Mouse (Mus musculus) embryonic facial prominence, embryonic 12.5 days (tissue): Measurements from ENCODE around the gene 1110008L16Rik. TPM values are rescaled to one million over a fixed set of nuclear protein-coding genes. Genes with fewer than 3 reads are reported as not detected.

Experiments
- ATAC-seq: fragments of 200-750 bp; cut with Nextera tagmentation; 2 replicates; pipeline ENCODE4 v1.8.0; 2017; ENCODE audit not compliant: insufficient number of reproducible peaks, insufficient read depth, low FRiP score, low TSS enrichment
- H3K27ac ChIP-seq: fragments of 300-500 bp; sonication (generic); 2 replicates; pipeline ENCODE4 v1.5.1; 2016; ENCODE audit warnings: mild to moderate bottlenecking
- H3K27me3 ChIP-seq: fragments of 300-500 bp; sonication (generic); 2 replicates; pipeline ENCODE4 v1.6.1; 2016; ENCODE audit warnings: mild to moderate bottlenecking, moderate library complexity
- H3K36me3 ChIP-seq: fragments of 300-500 bp; sonication (generic); 2 replicates; pipeline ENCODE4 v1.6.1; 2016; ENCODE audit warnings: mild to moderate bottlenecking
- H3K4me1 ChIP-seq: fragments of 300-500 bp; sonication (generic); 2 replicates; pipeline ENCODE4 v1.6.1; 2016
- H3K4me2 ChIP-seq: fragments of 300-500 bp; sonication (generic); replicated peaks from 2 replicates; pipeline ENCODE4 v1.6.1; 2016; ENCODE audit warnings: mild to moderate bottlenecking, moderate library complexity
- H3K4me3 ChIP-seq: fragments of 300-500 bp; sonication (generic); 2 replicates; pipeline ENCODE4 v1.5.1; 2016; ENCODE audit warnings: mild to moderate bottlenecking
- H3K9ac ChIP-seq: fragments of 300-500 bp; sonication (generic); 2 replicates; pipeline ENCODE4 v1.6.1; 2016; ENCODE audit warnings: mild to moderate bottlenecking, moderate library complexity
- H3K9me3 ChIP-seq: fragments of 300-500 bp; sonication (generic); 2 replicates; pipeline ENCODE4 v1.6.1; 2016; ENCODE audit warnings: mild to moderate bottlenecking, moderate library complexity
- WGBS: fragments of 180-500 bp; shearing (Covaris S2); methylation state at CpG from one replicate; pipeline ENCODE4 v1.1.7; 2016; 5-methylcytosine and 5-hydroxymethylcytosine counted together
- polyA plus RNA-seq: library from polyadenylated mRNA; unstranded; fragments of >200 nt; fragmentation: Nextera tagmentation; extraction: Ambion mirVana; gene quantifications from 2 replicates; pipeline ENCODE4 v1.2.1, GENCODE M21; 2016

1110008L16Rik gene
- polyA plus RNA-seq, 1 experiment from 2014 or later, result 16.0 TPM

- no peak for ATAC-seq
Observed at GRCm38 (mm10) chr12:55343998-55344397, 44.6 kb downstream of the 1110008L16Rik start.

GRCm38 (mm10) chr12:55344583-55344982 is 45.2 kb downstream of the 1110008L16Rik start:
- no peak overlapping the region for H3K4me2 ChIP-seq
- H3K4me1 ChIP-seq, result no peaks in the 10 kb centered on the region; the same call in 1 of the 2 replicates
- no peak overlapping the region for H3K9ac ChIP-seq
- no peaks in the 10 kb centered on the region for H3K27me3 ChIP-seq
- no peaks in the 10 kb centered on the region for H3K36me3 ChIP-seq
- H3K4me3 ChIP-seq, result no peak overlapping the region
- 82% methylated on average over 13 of the region's 13 CpGs for WGBS
- ATAC-seq, result no peak
- no peak overlapping the region for H3K27ac ChIP-seq
- no peaks in the 10 kb centered on the region for H3K9me3 ChIP-seq

More at GRCm38 (mm10) chr12:55343998-55344397, 44.6 kb downstream of the 1110008L16Rik start:
- Histone ChIP-seq H3K4me1 (no peaks in the 10 kb centered on the region; the same call in 1 of the 2 replicates), H3K4me3 (no peak overlapping the region), H3K9me3 (no peaks in the 10 kb centered on the region), H3K27me3 (no peaks in the 10 kb centered on the region), H3K36me3 (no peaks in the 10 kb centered on the region), H3K9ac (no peak overlapping the region), H3K27ac (no peak overlapping the region), H3K4me2 (no peak overlapping the region)
- 78% methylated on average over 11 of the region's 11 CpGs for WGBS

- Histone ChIP-seq H3K36me3 (no peaks in the 10 kb centered on the region), H3K9ac (no peak overlapping the region), H3K4me2 (no peak overlapping the region), H3K4me3 (no peak overlapping the region), H3K27me3 (no peaks in the 10 kb centered on the region), H3K4me1 (no peaks in the 10 kb centered on the region), H3K27ac (no peak overlapping the region), H3K9me3 (no peaks in the 10 kb centered on the region)
- ATAC-seq, result no peak
- WGBS, result 71% methylated on average over 6 of the region's 6 CpGs
Observed at GRCm38 (mm10) chr12:55353423-55353822, 54.0 kb downstream of the 1110008L16Rik start.

GRCm38 (mm10) chr12:55354904-55355303 is 55.5 kb downstream of the 1110008L16Rik start:
- no peak overlapping the region for H3K9ac ChIP-seq
- H3K4me3 ChIP-seq, result no peak overlapping the region
- no peaks in the 10 kb centered on the region for H3K4me1 ChIP-seq
- H3K27ac ChIP-seq, result no peak overlapping the region
- no peak overlapping the region for H3K4me2 ChIP-seq
- no peaks in the 10 kb centered on the region for H3K9me3 ChIP-seq
- H3K36me3 ChIP-seq, result no peaks in the 10 kb centered on the region
- ATAC-seq, result 0 out of 2 replicates have a peak, but pooled peaks have one; percentile 60
- WGBS, result 52% methylated on average over 4 of the region's 4 CpGs
- no peaks in the 10 kb centered on the region for H3K27me3 ChIP-seq

- 67% methylated on average over 1 of the region's 1 CpGs for WGBS
- Histone ChIP-seq H3K36me3 (no peaks in the 10 kb centered on the region), H3K9me3 (no peaks in the 10 kb centered on the region), H3K4me1 (no peaks in the 10 kb centered on the region), H3K27me3 (no peaks in the 10 kb centered on the region), H3K4me3 (no peak overlapping the region), H3K27ac (no peak overlapping the region), H3K9ac (no peak overlapping the region), H3K4me2 (no peak overlapping the region)
- no peak for ATAC-seq
Observed at GRCm38 (mm10) chr12:55357303-55357702, 57.9 kb downstream of the 1110008L16Rik start.

- 75% methylated on average over 5 of the region's 5 CpGs for WGBS
Observed at GRCm38 (mm10) chr12:55360929-55361328, 61.6 kb downstream of the 1110008L16Rik start.

GRCm38 (mm10) chr12:55365083-55365482 is 65.7 kb downstream of the 1110008L16Rik start:
- Histone ChIP-seq H3K9ac (no peak overlapping the region), H3K4me2 (no peak overlapping the region), H3K9me3 (no peaks in the 10 kb centered on the region), H3K36me3 (no peaks in the 10 kb centered on the region), H3K4me1 (no peaks in the 10 kb centered on the region), H3K4me3 (no peak overlapping the region), H3K27me3 (no peaks in the 10 kb centered on the region), H3K27ac (no peak overlapping the region)
- WGBS, result 71% methylated on average over 2 of the region's 2 CpGs
- ATAC-seq, result no peak

More at GRCm38 (mm10) chr12:55360929-55361328, 61.6 kb downstream of the 1110008L16Rik start:
- Histone ChIP-seq H3K4me3 (no peak overlapping the region), H3K27ac (no peak overlapping the region), H3K27me3 (no peaks in the 10 kb centered on the region), H3K9ac (no peak overlapping the region), H3K9me3 (no peaks in the 10 kb centered on the region), H3K4me1 (no peaks in the 10 kb centered on the region), H3K4me2 (no peak overlapping the region), H3K36me3 (no peaks in the 10 kb centered on the region)
- ATAC-seq, result no peak

- Histone ChIP-seq H3K36me3 (no peaks in the 10 kb centered on the region), H3K4me2 (no peak overlapping the region), H3K9ac (no peak overlapping the region), H3K27ac (no peak overlapping the region), H3K9me3 (no peaks in the 10 kb centered on the region), H3K4me3 (no peak overlapping the region), H3K27me3 (no peaks in the 10 kb centered on the region), H3K4me1 (no peaks in the 10 kb centered on the region)
- 84% methylated on average over 3 of the region's 3 CpGs for WGBS
- no peak for ATAC-seq
Observed at GRCm38 (mm10) chr12:55372424-55373055, 73.2 kb downstream of the 1110008L16Rik start.

GRCm38 (mm10) chr12:55376956-55377609 is 77.7 kb downstream of the 1110008L16Rik start:
- 86% methylated on average over 16 of the region's 16 CpGs for WGBS
- Histone ChIP-seq H3K27ac (no peak overlapping the region), H3K27me3 (no peaks in the 10 kb centered on the region)

GRCm38 (mm10) chr12:55377610-55377980 is 78.2 kb downstream of the 1110008L16Rik start:
- H3K27me3 ChIP-seq, result no peaks in the 10 kb centered on the region
- H3K4me1 ChIP-seq, result no peaks in the 10 kb centered on the region
- H3K9ac ChIP-seq, result no peak overlapping the region
- H3K36me3 ChIP-seq, result peaks cover 4% of the 10 kb centered on the region
- WGBS, result 67% methylated on average over 6 of the region's 6 CpGs
- no peak overlapping the region for H3K4me2 ChIP-seq
- H3K4me3 ChIP-seq, result no peak overlapping the region
- ATAC-seq, result no peak
- H3K9me3 ChIP-seq, result no peaks in the 10 kb centered on the region
- H3K27ac ChIP-seq, result no peak overlapping the region

More at GRCm38 (mm10) chr12:55376956-55377609, 77.7 kb downstream of the 1110008L16Rik start:
- Histone ChIP-seq H3K4me1 (no peaks in the 10 kb centered on the region), H3K4me2 (no peak overlapping the region), H3K9me3 (no peaks in the 10 kb centered on the region), H3K36me3 (peaks cover 4% of the 10 kb centered on the region), H3K4me3 (no peak overlapping the region), H3K9ac (no peak overlapping the region)
- no peak for ATAC-seq

- no peaks in the 10 kb centered on the region for H3K9me3 ChIP-seq
- ATAC-seq, result no peak
- no peak within 1 kb of the TSS for H3K4me3 ChIP-seq
- H3K4me1 ChIP-seq, result 0 out of 2 replicates have a peak, but pooled peaks cover 6% of the 10 kb centered on the region
- H3K4me2 ChIP-seq, result no peak within 1 kb of the TSS
- no peak within 1 kb of the TSS for H3K9ac ChIP-seq
- 66% methylated on average over 10 of the region's 10 CpGs for WGBS
- no peaks in the 10 kb centered on the region for H3K27me3 ChIP-seq
- H3K27ac ChIP-seq, result no peak within 1 kb of the TSS
- H3K36me3 ChIP-seq, result peaks cover 2% of the 10 kb centered on the region; the same call in 1 of the 2 replicates
Observed at GRCm38 (mm10) chr12:55384023-55384749, 84.8 kb downstream of the 1110008L16Rik start, which contains the start of gene Psma6. TSS of gene Psma6 (plus strand) at chr12:55384222.
